Mouse (Mus musculus): ENCODE data around the gene Pcare. TPM values are rescaled to one million over a fixed set of nuclear protein-coding genes. Genes with fewer than 3 reads are reported as not detected.

Pcare gene
- total and polyA plus RNA-seq, 3 experiments, result not detected

DNA sequence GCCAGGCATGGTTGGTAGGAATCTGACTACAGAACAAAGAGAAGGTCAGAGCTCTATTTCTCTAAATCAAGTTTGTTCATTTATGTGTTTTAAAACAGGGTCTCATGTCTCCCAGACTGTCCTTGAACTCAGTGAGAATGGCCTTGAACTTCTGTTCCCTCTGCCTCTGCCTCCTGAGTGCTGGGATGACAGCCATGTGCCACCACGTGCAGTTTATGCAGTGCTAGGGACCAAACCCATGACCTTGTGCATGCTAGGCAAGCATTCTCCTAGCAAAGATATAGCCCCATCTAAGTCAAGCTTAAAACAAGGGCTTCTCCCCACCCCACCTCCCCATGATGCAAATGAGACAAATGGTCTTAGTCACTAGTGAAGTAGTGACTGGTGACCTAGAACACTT is 47.6 kb downstream of the Pcare start:
- Histone ChIP-seq H3K9ac (ENCODE audit: insufficient read depth, low read depth) (no peak overlapping the region), H3K4me3 (replicated peaks in 1 of 3; ENCODE audit: low read depth in 2 of 3, low read length in 2 of 3, poor library complexity in 1 of 3) (no peak overlapping the region), H3K27me3 (replicated peaks) (no peaks in the 10 kb centered on the region), H3K9me3 (replicated peaks; ENCODE audit: low read length) (peaks cover 8% of the 10 kb centered on the region), H3K4me2 (ENCODE audit: insufficient read depth, low read depth, poor library complexity, severe bottlenecking) (no peak overlapping the region), H3K27ac (ENCODE audit: insufficient read depth, low read depth) (no peak overlapping the region), H3K4me1 (ENCODE audit: control insufficient read depth in 1 of 2, insufficient read depth in 2 of 2) (peaks cover 0 to 11% of the 10 kb centered on the region in 2 experiments; a peak in 1 of 4 replicates), H3K36me3 (replicated peaks in 1 of 2; ENCODE audit: control insufficient read depth in 1 of 2, insufficient read depth in 1 of 2, low read length in 1 of 2) (peaks cover 0 to 91% of the 10 kb centered on the region in 2 experiments), H3K79me2 (replicated peaks; ENCODE audit: control insufficient read depth, extremely low read depth, insufficient read depth, poor library complexity, severe bottlenecking) (no peaks in the 10 kb centered on the region)
- DNase-seq (ENCODE audit: extremely low read depth), result no peak
- dilution Hi-C loops (cut with MboI; ENCODE audit: extremely low pct_ligation_motif_present, extremely low pct_unique_long_range_greater_than_20kb, low sequenced_read_pairs) (no loop called here), in situ Hi-C loops (cut with MboI; ENCODE audit: low pct_ligation_motif_present, low pct_unique_long_range_greater_than_20kb, low sequenced_read_pairs) (no loop called here)
- no peak for TF ChIP-seq ELF1 (IDR thresholded peaks at IDR 0.05; ENCODE audit: low read depth, low read length)
- TF ChIP-seq GABPA (IDR thresholded peaks at IDR 0.05; ENCODE audit: insufficient replicate concordance, low read depth, low read length), result no peak
- no peak for TF ChIP-seq MAFK (IDR thresholded peaks at IDR 0.05; ENCODE audit: insufficient replicate concordance, low read length)
- no peak for TF ChIP-seq MYC (IDR thresholded peaks at IDR 0.05; ENCODE audit: low read depth, low read length)
- TF ChIP-seq TCF12 (IDR thresholded peaks at IDR 0.05; ENCODE audit: low read depth, low read length), result no peak
- TF ChIP-seq CTCF (conservative IDR thresholded peaks at IDR 0.05 in 1 of 2, IDR thresholded peaks at IDR 0.05 in 1 of 2; ENCODE audit: low read depth in 2 of 2, low read length in 2 of 2), result no peak
- no peak for TF ChIP-seq PAX5 (IDR thresholded peaks at IDR 0.05; ENCODE audit: low read length)
- TF ChIP-seq ZMIZ1 (IDR thresholded peaks at IDR 0.05; ENCODE audit: low read depth, low read length), result no peak
- TF ChIP-seq ZNF384 (IDR thresholded peaks at IDR 0.05; ENCODE audit: low read depth, low read length), result no peak
- no peak for TF ChIP-seq MAX (IDR thresholded peaks at IDR 0.05; ENCODE audit: low read length)
- TF ChIP-seq BHLHE40 (IDR thresholded peaks at IDR 0.05; ENCODE audit: low read depth, low read length), result no peak
- no peak for TF ChIP-seq MEF2A (IDR thresholded peaks at IDR 0.05; ENCODE audit: borderline replicate concordance, low read depth, low read length)
- TF ChIP-seq NRF1 (IDR thresholded peaks at IDR 0.05; ENCODE audit: low read depth, low read length), result no peak
- TF ChIP-seq SMC3 (IDR thresholded peaks at IDR 0.05; ENCODE audit: low read depth, low read length), result no peak
- no peak for TF ChIP-seq SIN3A (IDR thresholded peaks at IDR 0.05; ENCODE audit: low read length)
- no peak for TF ChIP-seq UBTF (IDR thresholded peaks at IDR 0.05; ENCODE audit: low read depth, low read length)
- TF ChIP-seq HCFC1 (IDR thresholded peaks at IDR 0.05; ENCODE audit: low read depth, low read length), result no peak

DNA sequence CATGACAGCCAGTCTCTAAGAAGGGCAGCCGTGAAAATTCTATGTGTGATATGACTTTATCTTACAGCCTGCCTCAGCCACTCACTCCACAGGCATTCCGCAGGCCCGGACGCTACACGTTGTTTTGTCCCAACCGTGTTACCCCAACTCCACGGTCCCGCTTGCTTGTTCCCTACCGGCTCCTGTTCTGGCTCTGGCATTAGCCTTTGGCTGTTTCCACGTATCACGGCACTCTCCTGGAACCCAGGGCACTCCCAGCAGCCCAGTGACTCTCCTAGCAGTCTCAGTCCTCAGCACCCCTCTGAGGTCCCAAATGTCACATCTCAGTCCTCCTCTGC is 54.1 kb downstream of the Pcare start:
- H3K4me3 ChIP-seq (replicated peaks in 1 of 3; ENCODE audit: low read depth in 2 of 3, low read length in 2 of 3, poor library complexity in 1 of 3), result no peak overlapping the region

More for the DNA sequence above, 54.1 kb downstream of the Pcare start:
- no peaks in the 10 kb centered on the region for H3K27me3 ChIP-seq (replicated peaks)
- TF ChIP-seq GABPA (IDR thresholded peaks at IDR 0.05; ENCODE audit: insufficient replicate concordance, low read depth, low read length), result no peak
- no peak for TF ChIP-seq KAT2A (IDR thresholded peaks at IDR 0.05; ENCODE audit: insufficient replicate concordance, low read length)
- TF ChIP-seq POLR2AphosphoS2 (IDR thresholded peaks at IDR 0.05; ENCODE audit: low read depth, low read length), result no peak
- no peak for TF ChIP-seq MXI1 (IDR thresholded peaks at IDR 0.05; ENCODE audit: low read depth, low read length)
- no peak for TF ChIP-seq PAX5 (IDR thresholded peaks at IDR 0.05; ENCODE audit: low read length)
- no peak for TF ChIP-seq E2F4 (IDR thresholded peaks at IDR 0.05; ENCODE audit: insufficient replicate concordance, low read depth, low read length)
- dilution Hi-C loops (cut with MboI; ENCODE audit: extremely low pct_ligation_motif_present, extremely low pct_unique_long_range_greater_than_20kb, low sequenced_read_pairs), result no loop called here
- peaks cover 0 to 82% of the 10 kb centered on the region in 2 experiments for H3K36me3 ChIP-seq (replicated peaks in 1 of 2; ENCODE audit: control insufficient read depth in 1 of 2, insufficient read depth in 1 of 2, low read length in 1 of 2)
- no peak overlapping the region for H3K27ac ChIP-seq (ENCODE audit: insufficient read depth, low read depth)
- in situ Hi-C loops (cut with MboI; ENCODE audit: low pct_ligation_motif_present, low pct_unique_long_range_greater_than_20kb, low sequenced_read_pairs), result no loop called here
- H3K4me1 ChIP-seq (ENCODE audit: control insufficient read depth in 1 of 2, insufficient read depth in 2 of 2), result peaks cover 0 to 9% of the 10 kb centered on the region in 2 experiments; a peak in 2 of 4 replicates
- H3K9me3 ChIP-seq (replicated peaks; ENCODE audit: low read length), result no peaks in the 10 kb centered on the region
- no peak overlapping the region for H3K9ac ChIP-seq (ENCODE audit: insufficient read depth, low read depth)
- no peaks in the 10 kb centered on the region for H3K79me2 ChIP-seq (replicated peaks; ENCODE audit: control insufficient read depth, extremely low read depth, insufficient read depth, poor library complexity, severe bottlenecking)
- no peak for DNase-seq (ENCODE audit: extremely low read depth)
- H3K4me2 ChIP-seq (ENCODE audit: insufficient read depth, low read depth, poor library complexity, severe bottlenecking), result no peak overlapping the region

Data from CH12.LX (cell line).